Mouse (Mus musculus) fibroblast of lung, adult 2 months (primary cell): ENCODE measurements at regions not wholly inside any gene's neighbourhood (a gene's known extent, or its start where the extent isn't known, plus 50 kb on each side); places are given as distances from the start of the nearest gene placed in this dataset.
"Not testable (repeated sequence)": the region's sequence is repeated elsewhere in the genome, so short reads cannot be mapped to it uniquely, and the experiment has no call there.

Source experiments
- DNase-seq: peaks from one replicate; pipeline ENCODE4 v3.0.0-alpha.2; 2011; ENCODE audit warnings: low read depth

GRCm38 (mm10) chr7:69167456-69167855, 418.4 kb upstream of the Arrdc4 start:
- no peak for DNase-seq

GRCm38 (mm10) chr7:69161916-69162315, 412.9 kb upstream of the Arrdc4 start:
- DNase-seq, result no peak

- DNase-seq, result no peak
These were observed 393.3 kb upstream of the Arrdc4 start for GRCm38 (mm10) chr7:69142351-69142750.

GRCm38 (mm10) chr7:69133441-69133840, 384.4 kb upstream of the Arrdc4 start:
- no peak for DNase-seq

GRCm38 (mm10) chr7:69101770-69102169, 352.7 kb upstream of the Arrdc4 start:
- not testable (repeated sequence) for DNase-seq

- DNase-seq, result no peak
These were observed 348.6 kb upstream of the Arrdc4 start for GRCm38 (mm10) chr7:69097587-69098095.

GRCm38 (mm10) chr7:69074780-69075179, 325.7 kb upstream of the Arrdc4 start:
- DNase-seq, result no peak

GRCm38 (mm10) chr7:69062994-69063393, 314.0 kb upstream of the Arrdc4 start:
- no peak for DNase-seq

- no peak for DNase-seq
These were observed 313.5 kb upstream of the Arrdc4 start for GRCm38 (mm10) chr7:69062506-69062905.

- DNase-seq, result no peak
These were observed 313.1 kb upstream of the Arrdc4 start for GRCm38 (mm10) chr7:69062094-69062493.

- no peak for DNase-seq
These were observed 312.2 kb upstream of the Arrdc4 start for GRCm38 (mm10) chr7:69061242-69061641.

- no peak for DNase-seq
These were observed 267.5 kb upstream of the Arrdc4 start for GRCm38 (mm10) chr7:69016575-69016974.

GRCm38 (mm10) chr7:69015047-69015446, 266.0 kb upstream of the Arrdc4 start:
- no peak for DNase-seq

- no peak for DNase-seq
These were observed 258.2 kb upstream of the Arrdc4 start for GRCm38 (mm10) chr7:69007237-69007636.

- DNase-seq, result no peak
These were observed 239.0 kb upstream of the Arrdc4 start for GRCm38 (mm10) chr7:68988061-68988460.

GRCm38 (mm10) chr7:68983937-68984336, 234.9 kb upstream of the Arrdc4 start:
- DNase-seq, result no peak

- DNase-seq, result no peak
These were observed 234.0 kb upstream of the Arrdc4 start for GRCm38 (mm10) chr7:68982914-68983502.

GRCm38 (mm10) chr7:68978576-68978975, 229.5 kb upstream of the Arrdc4 start:
- no peak for DNase-seq

- DNase-seq, result peak; percentile 27
These were observed 228.0 kb upstream of the Arrdc4 start for GRCm38 (mm10) chr7:68976813-68977752.

GRCm38 (mm10) chr7:68975956-68976355, 226.9 kb upstream of the Arrdc4 start:
- DNase-seq, result no peak

- DNase-seq, result no peak
These were observed 226.5 kb upstream of the Arrdc4 start for GRCm38 (mm10) chr7:68975580-68975894.

GRCm38 (mm10) chr7:68974761-68975579, 225.9 kb upstream of the Arrdc4 start:
- DNase-seq, result no peak
